Mouse (Mus musculus) ES-E14 (cell line): ENCODE data around the gene Tmem266. TPM values are rescaled to one million over a fixed set of nuclear protein-coding genes. Genes with fewer than 3 reads are reported as not detected.

Experiments used
- DNase-seq: peaks from one replicate; pipeline ENCODE4 v3.0.0-alpha.2; 2013; ENCODE audit warnings: low read depth, low spot score
- H3K27ac ChIP-seq: 2 replicates; pipeline ENCODE4 v1.5.1; 2012; ENCODE audit warnings: low read depth, mild to moderate bottlenecking, low read length, moderate library complexity, mixed read lengths; ENCODE audit not compliant: poor library complexity, insufficient read depth, severe bottlenecking
- H3K36me3 ChIP-seq: 2 replicates; pipeline ENCODE4 v1.6.1; 2012; ENCODE audit warnings: mild to moderate bottlenecking, low read length, moderate library complexity, mixed read lengths; ENCODE audit not compliant: control insufficient read depth, poor library complexity, insufficient read depth, severe bottlenecking
- H3K4me1 ChIP-seq, 2 experiments: fragments of 150-350 bp in 1 of 2; sonication (generic) in 1 of 2; 2 replicates each; pipeline ENCODE4 v1.6.1; 2012; ENCODE audit warnings: low read length in 2 of 2, mild to moderate bottlenecking in 1 of 2, mixed read lengths in 1 of 2; ENCODE audit not compliant: control insufficient read depth in 2 of 2, insufficient read depth in 2 of 2, poor library complexity in 1 of 2
- H3K4me3 ChIP-seq, 2 experiments: fragments of 150-350 bp in 1 of 2; sonication (generic) in 1 of 2; 2 replicates each; pipeline ENCODE4 v1.5.1; 2012; ENCODE audit warnings: low read length in 2 of 2, low read depth in 1 of 2, mild to moderate bottlenecking in 1 of 2, mixed read lengths in 1 of 2; ENCODE audit not compliant: insufficient read depth in 1 of 2, poor library complexity in 1 of 2, severe bottlenecking in 1 of 2
- H3K9ac ChIP-seq: 2 replicates; pipeline ENCODE4 v1.6.1; 2012; ENCODE audit warnings: low read depth, mild to moderate bottlenecking, low read length, mixed read lengths; ENCODE audit not compliant: poor library complexity, insufficient read depth, severe bottlenecking
- H3K9me3 ChIP-seq: fragments of 150-350 bp; sonication (generic); 2 replicates; pipeline ENCODE4 v1.6.1; 2012; ENCODE audit warnings: low read depth, mild to moderate bottlenecking, low read length; ENCODE audit not compliant: control insufficient read depth, insufficient read depth
- CHD2 ChIP-seq: IDR thresholded peaks from 2 replicates; pipeline ENCODE4 v1.6.1; 2014; ENCODE audit warnings: mild to moderate bottlenecking, low read depth, low read length, inconsistent platforms
- HCFC1 ChIP-seq: IDR thresholded peaks from 2 replicates; pipeline ENCODE4 v1.6.1; 2012; ENCODE audit warnings: low read length, inconsistent platforms, borderline replicate concordance; ENCODE audit not compliant: insufficient read depth
- MAFK ChIP-seq: IDR thresholded peaks from 2 replicates; pipeline ENCODE4 v1.6.1; 2014; ENCODE audit warnings: mild to moderate bottlenecking, low read depth, low read length, inconsistent platforms; ENCODE audit not compliant: insufficient read depth
- ZC3H11A ChIP-seq: IDR thresholded peaks from 2 replicates; pipeline ENCODE4 v1.6.1; 2012; ENCODE audit warnings: low read depth, mild to moderate bottlenecking, inconsistent platforms, low read length, borderline replicate concordance
- ZNF384 ChIP-seq: IDR thresholded peaks from 2 replicates; pipeline ENCODE4 v1.6.1; 2012; ENCODE audit warnings: low read depth, low read length, inconsistent platforms
- in situ Hi-C, 2 experiments: fragments of 600-800 bp; cut with MboI; formaldehyde crosslinking; loops; one replicate each; pipeline ENCODE4 v1.15.1; 2025; ENCODE audit warnings: low sequenced_read_pairs in 2 of 2, inconsistent platforms in 1 of 2; ENCODE audit not compliant: unreplicated experiment in 2 of 2
- total RNA-seq: library from RNA; depleted of rRNA; stranded (reverse); fragments of 300-350 nt; gene quantifications from 2 replicates; pipeline ENCODE4 v1.2.3, GENCODE M21; 2012

The Tmem266 gene
- total RNA-seq, 1 experiment, result 0.85 TPM

DNA sequence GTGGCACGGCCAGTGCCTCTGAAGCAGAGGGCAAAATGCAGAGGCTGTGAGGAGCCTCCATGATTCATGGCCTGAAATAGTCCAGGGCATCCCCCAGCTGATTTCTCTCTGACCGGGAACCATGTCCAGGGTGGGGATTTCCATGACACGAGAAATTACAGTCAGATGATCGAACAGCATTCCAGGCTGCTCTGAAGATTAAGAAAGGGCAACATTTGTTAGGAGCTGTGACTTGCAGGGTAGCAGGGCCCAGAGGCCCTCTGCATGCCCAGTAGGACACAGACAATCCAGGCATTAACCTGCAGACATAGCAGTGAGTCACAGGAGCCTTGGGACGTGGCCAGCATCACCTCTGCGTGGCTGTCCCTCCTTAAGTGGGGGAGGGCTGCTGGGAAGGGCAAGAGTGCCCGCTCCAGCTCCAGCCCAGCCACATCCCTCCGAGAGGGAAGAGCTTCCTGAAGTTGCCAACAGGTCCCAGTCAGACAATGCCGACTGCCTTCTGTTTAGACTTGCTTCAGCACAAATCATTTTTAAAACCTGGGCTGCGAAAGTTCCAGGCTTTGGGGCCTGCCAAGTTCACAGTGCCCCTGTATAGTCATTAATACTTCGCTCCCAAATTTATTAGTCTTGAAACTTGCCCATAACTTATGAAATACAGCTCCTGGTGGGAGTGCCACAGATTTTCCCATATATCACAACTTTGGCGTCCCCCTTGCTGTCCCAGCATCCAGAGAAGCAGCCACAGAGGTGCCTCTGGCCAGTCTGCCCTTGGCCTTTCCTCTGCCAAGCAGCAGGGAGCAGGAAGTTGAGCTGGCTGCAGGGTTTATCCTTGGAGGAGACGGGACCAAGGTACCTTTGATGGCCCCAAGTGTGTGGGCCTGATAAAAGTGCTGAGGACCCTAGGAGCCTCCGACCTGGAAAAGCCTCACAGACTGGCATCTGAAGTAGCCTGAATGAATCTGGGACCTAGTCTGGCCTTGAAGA lies 105.9 kb downstream of the Tmem266 start:
- no peak overlapping the region for H3K9ac ChIP-seq
- no peak for DNase-seq
- in situ Hi-C loops, result loop anchor here in 1 of 2 experiments (10.0 kb wide), 1 partner anchor 92 kb away; no protein-coding TSS in a partner anchor
- no peaks in the 10 kb centered on the region for H3K36me3 ChIP-seq
- peaks cover 0 to 4% of the 10 kb centered on the region in 2 experiments; a peak in 2 of 4 replicates for H3K4me1 ChIP-seq
- TF ChIP-seq ZC3H11A, result no peak
- TF ChIP-seq HCFC1, result no peak
- H3K27ac ChIP-seq, result no peak overlapping the region
- H3K9me3 ChIP-seq, result no peaks in the 10 kb centered on the region
- no peak overlapping the region for H3K4me3 ChIP-seq

DNA sequence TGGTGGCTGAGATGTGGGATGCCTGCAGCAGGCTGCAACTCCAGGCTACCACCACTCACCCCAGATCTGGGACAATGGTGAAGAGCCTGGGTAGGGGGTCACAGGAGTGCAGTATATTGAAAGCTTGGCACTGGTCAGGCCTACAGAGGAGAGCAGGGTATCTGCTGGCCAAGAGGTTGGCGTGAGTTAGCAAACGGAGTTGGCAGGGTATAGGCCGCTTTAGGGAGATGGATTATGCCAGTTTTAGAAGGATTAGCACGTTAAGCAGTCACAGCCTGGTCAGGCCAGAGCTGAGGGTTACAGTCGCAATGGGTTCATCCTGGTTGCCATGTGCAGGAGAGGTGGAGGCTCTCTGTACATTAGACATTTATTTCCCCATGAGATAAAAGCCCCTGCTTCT lies 107.2 kb downstream of the Tmem266 start:
- Histone ChIP-seq H3K9me3 (no peaks in the 10 kb centered on the region), H3K36me3 (no peaks in the 10 kb centered on the region), H3K9ac (no peak overlapping the region), H3K27ac (no peak overlapping the region), H3K4me1 (peaks cover 0 to 4% of the 10 kb centered on the region in 2 experiments; a peak in 2 of 4 replicates), H3K4me3 (no peak overlapping the region)
- in situ Hi-C loops, result loop anchor here in 1 of 2 experiments (10.0 kb wide), 1 partner anchor 91 kb away; no protein-coding TSS in a partner anchor
- TF ChIP-seq MAFK, result no peak
- TF ChIP-seq HCFC1, result no peak
- no peak for TF ChIP-seq ZNF384
- no peak for TF ChIP-seq ZC3H11A
- no peak for TF ChIP-seq CHD2
- no peak for DNase-seq

DNA sequence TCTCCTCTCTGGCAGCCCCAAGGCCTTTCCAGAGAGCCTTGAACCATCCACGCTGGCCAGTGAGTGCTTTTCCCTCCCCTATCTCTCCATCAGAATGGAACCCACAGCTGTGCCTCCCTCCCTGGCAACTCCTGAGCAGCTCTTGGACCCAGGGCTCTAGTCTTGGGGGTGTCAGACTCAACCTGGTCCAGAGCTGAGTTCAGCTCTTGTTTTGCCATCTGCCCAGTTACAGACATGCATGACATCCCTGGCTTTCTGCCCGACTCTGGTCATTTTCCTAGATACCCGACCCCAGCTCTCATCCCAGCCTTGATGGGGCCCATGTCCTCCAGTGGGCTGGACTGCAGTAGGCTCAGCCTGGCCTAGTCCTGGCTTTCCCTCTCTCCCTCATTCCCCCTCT lies 111.7 kb downstream of the Tmem266 start:
- Histone ChIP-seq H3K4me1 (no peaks in the 10 kb centered on the region), H3K27ac (no peak overlapping the region), H3K9ac (no peak overlapping the region), H3K36me3 (no peaks in the 10 kb centered on the region), H3K9me3 (no peaks in the 10 kb centered on the region), H3K4me3 (no peak overlapping the region)
- no peak for DNase-seq
- in situ Hi-C loops, result loop anchor here in 1 of 2 experiments (10.0 kb wide), 1 partner anchor 86 kb away; no protein-coding TSS in a partner anchor
- TF ChIP-seq HCFC1 (no peak), CHD2 (no peak), MAFK (no peak), ZC3H11A (no peak), ZNF384 (no peak)

DNA sequence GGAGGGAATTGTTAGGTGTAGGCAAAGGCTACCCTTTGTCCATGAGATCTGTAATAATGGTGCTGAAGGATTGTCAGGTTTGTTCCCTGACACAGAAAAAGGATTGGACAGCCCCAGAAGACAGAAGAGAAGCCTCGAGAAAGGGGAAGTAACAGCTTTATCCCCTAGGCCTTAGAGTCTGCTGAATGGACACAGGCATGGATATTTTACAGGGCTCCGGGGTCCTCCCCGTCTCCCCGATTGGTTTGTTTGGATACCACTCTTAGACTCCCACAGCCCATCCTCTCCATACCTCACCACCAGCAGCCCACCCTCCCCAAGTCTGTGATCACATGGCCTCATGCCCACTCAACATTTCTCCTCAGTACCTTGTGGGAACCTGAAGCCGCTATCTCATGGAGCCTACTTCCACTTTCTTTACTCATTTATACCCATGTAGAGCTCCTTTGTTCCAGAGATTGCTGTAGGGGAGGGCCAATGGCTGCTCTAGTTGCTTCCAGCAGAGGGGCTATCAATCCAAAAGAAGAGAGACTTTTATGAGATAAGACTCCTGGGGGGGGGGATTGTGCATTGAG lies 112.6 kb downstream of the Tmem266 start:
- DNase-seq, result no peak
- no peaks in the 10 kb centered on the region for H3K4me1 ChIP-seq
- no peak overlapping the region for H3K9ac ChIP-seq
- no peaks in the 10 kb centered on the region for H3K9me3 ChIP-seq
- no peak overlapping the region for H3K27ac ChIP-seq
- in situ Hi-C loops, result loop anchor here in 1 of 2 experiments (10.0 kb wide), 1 partner anchor 86 kb away; no protein-coding TSS in a partner anchor
- TF ChIP-seq ZC3H11A (no peak), MAFK (no peak), CHD2 (no peak), HCFC1 (no peak), ZNF384 (no peak)
- no peak overlapping the region for H3K4me3 ChIP-seq
- no peaks in the 10 kb centered on the region for H3K36me3 ChIP-seq
